Mouse (Mus musculus) activated CD4-positive, CD25-positive, alpha-beta regulatory T cell, adult 4 months (primary cell): Measurements from ENCODE around the gene Rps6ka5. TPM values are rescaled to one million over a fixed set of nuclear protein-coding genes. Genes with fewer than 3 reads are reported as not detected.

Experiments
- polyA plus RNA-seq, 2 experiments: library from polyadenylated mRNA; unstranded; fragments of 100-300 nt; shearing (Covaris generic); gene quantifications; one replicate each; pipeline ENCODE4 v1.2.1; 2017

Gene Rps6ka5
- polyA plus RNA-seq, 2 experiments from 2014 or later = 3.7 to 7.2 TPM

Other genes with a start within 250 kb of the Rps6ka5 start
- gene Ttc7b, start 206.2 kb downstream of the Rps6ka5 start, polyA plus RNA-seq = 1 to 10 TPM; 3.1 to 3.2 TPM
- 10 to 100 TPM; 15.6 to 18.1 TPM for gene Dglucy, start 52.1 kb upstream of the Rps6ka5 start, polyA plus RNA-seq
- 10 to 100 TPM; 55.7 to 78.7 TPM for gene Gpr68, start 181.2 kb upstream of the Rps6ka5 start, polyA plus RNA-seq